Mouse (Mus musculus) cerebellum, adult 11 months (tissue): ENCODE measurements around the gene Cd96.

ENCODE experiments used
- DNase-seq: peaks from one replicate; pipeline ENCODE4 v3.0.0; 2022

Cd96 gene

GRCm38 (mm10) chr16:46033896-46034295 lies 86.2 kb downstream of the Cd96 start:
- DNase-seq: no peak

GRCm38 (mm10) chr16:46022958-46023491 lies 97.0 kb downstream of the Cd96 start:
- no peak for DNase-seq

- DNase-seq: peak; percentile 33
These were observed 97.7 kb downstream of the Cd96 start for GRCm38 (mm10) chr16:46022189-46022928.

GRCm38 (mm10) chr16:46021302-46021701 lies 98.7 kb downstream of the Cd96 start:
- no peak for DNase-seq

GRCm38 (mm10) chr16:46020396-46020795 lies 99.7 kb downstream of the Cd96 start:
- no peak for DNase-seq

GRCm38 (mm10) chr16:46019799-46020198 lies 100.3 kb downstream of the Cd96 start:
- no peak for DNase-seq

- DNase-seq: no peak
These were observed 100.7 kb downstream of the Cd96 start for GRCm38 (mm10) chr16:46019359-46019758.

- DNase-seq: no peak
These were observed 108.4 kb downstream of the Cd96 start for GRCm38 (mm10) chr16:46011696-46012095.

GRCm38 (mm10) chr16:46010906-46011220 lies 109.2 kb downstream of the Cd96 start:
- no peak for DNase-seq

- peak; percentile 95 for DNase-seq
These were observed 109.7 kb downstream of the Cd96 start, which contains the start of gene Plcxd2 for GRCm38 (mm10) chr16:46010153-46010905. Plcxd2 (minus strand) TSS chr16:46010218.

- DNase-seq: peak; percentile 54
These were observed 110.3 kb downstream of the Cd96 start for GRCm38 (mm10) chr16:46009717-46010116.

GRCm38 (mm10) chr16:46008766-46009165 lies 111.3 kb downstream of the Cd96 start:
- DNase-seq: no peak

GRCm38 (mm10) chr16:46008036-46008605 lies 111.9 kb downstream of the Cd96 start:
- DNase-seq: peak; percentile 28

GRCm38 (mm10) chr16:46006261-46006660 lies 113.8 kb downstream of the Cd96 start:
- DNase-seq: no peak

GRCm38 (mm10) chr16:46001550-46002166 lies 118.4 kb downstream of the Cd96 start:
- DNase-seq: no peak

GRCm38 (mm10) chr16:46000976-46001375 lies 119.1 kb downstream of the Cd96 start:
- DNase-seq: no peak

GRCm38 (mm10) chr16:45999374-46000191 lies 120.5 kb downstream of the Cd96 start:
- DNase-seq: no peak

GRCm38 (mm10) chr16:45998231-45998630 lies 121.8 kb downstream of the Cd96 start:
- no peak for DNase-seq

- DNase-seq: no peak
These were observed 129.0 kb downstream of the Cd96 start for GRCm38 (mm10) chr16:45990901-45991676.

GRCm38 (mm10) chr16:45986236-45986635 lies 133.8 kb downstream of the Cd96 start:
- no peak for DNase-seq
